Mouse (Mus musculus) liver, embryonic 14.5 days (tissue): ENCODE results near the gene Klrb1b. TPM values are rescaled to one million over a fixed set of nuclear protein-coding genes. Genes with fewer than 3 reads are reported as not detected.

Experiments
- ATAC-seq: fragments of 200-750 bp; cut with Nextera tagmentation; 2 replicates; pipeline ENCODE4 v1.8.0; 2017; ENCODE audit warnings: moderate number of reproducible peaks, mild to moderate bottlenecking, moderate library complexity; ENCODE audit not compliant: insufficient read depth
- DNase-seq, 3 experiments: peaks; one replicate each; pipeline ENCODE4 v3.0.0-alpha.2; 2012 to 2013; ENCODE audit warnings: low read depth in 3 of 3, low spot score in 3 of 3
- H3K27ac ChIP-seq: fragments of 300-500 bp; sonication (generic); 2 replicates; pipeline ENCODE4 v1.5.1; 2014; ENCODE audit warnings: moderate library complexity, mild to moderate bottlenecking, control low read depth, inconsistent platforms
- H3K27me3 ChIP-seq: fragments of 300-500 bp; sonication (generic); 2 replicates; pipeline ENCODE4 v1.6.1; 2014; ENCODE audit warnings: mild to moderate bottlenecking, low read length, moderate library complexity; ENCODE audit not compliant: control insufficient read depth, insufficient read depth
- H3K36me3 ChIP-seq: fragments of 300-500 bp; sonication (generic); replicated peaks from 2 replicates; pipeline ENCODE4 v1.6.1; 2014; ENCODE audit warnings: low read depth; ENCODE audit not compliant: control insufficient read depth, insufficient read depth
- H3K4me1 ChIP-seq, 2 experiments: fragments of 200-500 bp in 1 of 2; fragments of 300-500 bp in 1 of 2; sonication (generic) in 1 of 2; replicated peaks; 2 replicates each; pipeline ENCODE4 v1.6.1; 2012 to 2014; ENCODE audit warnings: antibody characterized with exemption in 1 of 2, inconsistent platforms in 1 of 2, low read length in 1 of 2; ENCODE audit not compliant: control insufficient read depth in 2 of 2, insufficient read depth in 2 of 2
- H3K4me2 ChIP-seq: fragments of 300-500 bp; sonication (generic); 2 replicates; pipeline ENCODE4 v1.6.1; 2014; ENCODE audit warnings: low read depth, mild to moderate bottlenecking, control low read depth, moderate library complexity
- H3K4me3 ChIP-seq, 2 experiments: fragments of 200-500 bp in 1 of 2; fragments of 300-500 bp in 1 of 2; sonication (generic) in 1 of 2; 2 replicates each; pipeline ENCODE4 v1.5.1; 2012 to 2014; ENCODE audit warnings: low read depth in 2 of 2, low read length in 2 of 2, mild to moderate bottlenecking in 2 of 2, control low read depth in 1 of 2, inconsistent platforms in 1 of 2, moderate library complexity in 1 of 2; ENCODE audit not compliant: insufficient read depth in 1 of 2
- H3K9ac ChIP-seq: fragments of 300-500 bp; sonication (generic); replicated peaks from 2 replicates; pipeline ENCODE4 v1.6.1; 2014; ENCODE audit warnings: mild to moderate bottlenecking, control low read depth, moderate library complexity
- H3K9me3 ChIP-seq: fragments of 300-500 bp; sonication (generic); 2 replicates; pipeline ENCODE4 v1.6.1; 2016; ENCODE audit warnings: low read length, mixed read lengths; ENCODE audit not compliant: control insufficient read depth
- CTCF ChIP-seq: IDR thresholded peaks from 2 replicates; pipeline ENCODE4 v1.5.1; 2016; ENCODE audit warnings: antibody characterized with exemption, low read depth, control low read depth
- EP300 ChIP-seq: IDR thresholded peaks from 2 replicates; pipeline ENCODE4 v1.6.1; 2016; ENCODE audit warnings: antibody characterized with exemption, low read depth
- WGBS: fragments of 180-500 bp; shearing (Covaris S2); extraction: QIAGEN DNeasy Blood & Tissue Kit; methylation state at CpG from one replicate; pipeline ENCODE4 v1.1.7; 2014; ENCODE audit not compliant: insufficient replicate concordance; 5-methylcytosine and 5-hydroxymethylcytosine counted together
- polyA plus RNA-seq, 2 experiments: library from polyadenylated mRNA; depleted of rRNA in 1 of 2; stranded (reverse) in 1 of 2; unstranded in 1 of 2; fragments of >200 nt; fragmentation: Nextera tagmentation in 1 of 2; extraction: Ambion mirVana in 1 of 2; gene quantifications; 2 replicates each; pipeline versions ENCODE4 v1.2.1 to v1.2.3; 2012 to 2014

Klrb1b gene
- polyA plus RNA-seq, 2 experiments = 0.13 to 0.18 TPM

DNA sequence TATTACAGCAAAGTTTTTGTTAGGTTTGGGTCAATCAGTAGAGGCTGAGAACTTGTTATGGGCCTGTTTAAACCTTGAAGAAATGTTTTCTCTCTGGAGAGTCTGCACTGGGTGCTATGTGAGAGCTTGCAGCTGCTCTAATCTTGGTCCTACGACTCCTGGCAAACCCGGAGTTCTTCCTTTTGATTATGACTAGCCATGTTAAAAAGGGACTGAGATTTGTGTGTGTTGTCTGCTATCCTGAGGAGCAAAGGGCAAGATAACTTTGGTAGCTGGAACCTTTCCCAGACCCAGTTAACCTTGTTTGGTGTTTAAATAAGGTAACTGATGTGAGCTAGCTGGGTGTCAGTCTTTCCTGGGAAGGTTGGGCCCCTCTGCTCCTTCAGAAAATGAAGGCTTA, 24.5 kb upstream of the Klrb1b start:
- no peak overlapping the region for H3K9ac ChIP-seq
- H3K9me3 ChIP-seq = no peaks in the 10 kb centered on the region
- 37% methylated on average over 2 of the region's 2 CpGs for WGBS
- H3K4me2 ChIP-seq = no peak overlapping the region
- H3K36me3 ChIP-seq = no peaks in the 10 kb centered on the region
- H3K4me3 ChIP-seq = no peak overlapping the region
- DNase-seq (no peak), ATAC-seq (no peak)
- H3K27me3 ChIP-seq = no peaks in the 10 kb centered on the region
- H3K27ac ChIP-seq = no peak overlapping the region
- H3K4me1 ChIP-seq = peaks cover 0 to 9% of the 10 kb centered on the region in 2 experiments; a peak in 2 of 4 replicates
- TF ChIP-seq EP300 (no peak), CTCF (no peak)

DNA sequence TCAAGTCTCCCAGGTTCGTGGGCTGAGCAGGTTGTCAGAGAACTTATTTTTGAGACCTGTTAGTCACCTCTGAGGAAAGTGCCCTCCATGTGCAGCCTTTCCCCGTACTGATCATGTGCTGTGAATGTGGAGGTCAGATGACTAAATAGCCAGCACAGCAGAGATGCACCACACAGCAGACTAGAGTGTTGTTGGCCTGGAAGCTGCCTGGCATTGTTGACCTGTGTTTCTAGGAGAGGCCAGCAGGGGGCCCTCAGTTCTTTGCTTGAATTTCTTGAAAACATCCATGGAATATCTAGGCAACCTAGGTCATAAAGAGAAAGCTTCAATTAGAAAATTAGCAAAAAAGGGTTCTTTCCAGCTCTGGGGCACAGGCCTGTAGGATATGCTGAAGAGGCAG, 23.8 kb upstream of the Klrb1b start:
- Histone ChIP-seq H3K4me3 (no peak overlapping the region), H3K27ac (no peak overlapping the region), H3K9ac (no peak overlapping the region), H3K36me3 (no peaks in the 10 kb centered on the region), H3K27me3 (no peaks in the 10 kb centered on the region), H3K4me2 (no peak overlapping the region), H3K9me3 (no peaks in the 10 kb centered on the region), H3K4me1 (peaks cover 0 to 12% of the 10 kb centered on the region in 2 experiments; a peak in 2 of 4 replicates)
- WGBS = 38% methylated on average over 2 of the region's 2 CpGs
- no peak for DNase-seq
- TF ChIP-seq CTCF (peak; percentile 72), EP300 (no peak)
- ATAC-seq = no peak

DNA sequence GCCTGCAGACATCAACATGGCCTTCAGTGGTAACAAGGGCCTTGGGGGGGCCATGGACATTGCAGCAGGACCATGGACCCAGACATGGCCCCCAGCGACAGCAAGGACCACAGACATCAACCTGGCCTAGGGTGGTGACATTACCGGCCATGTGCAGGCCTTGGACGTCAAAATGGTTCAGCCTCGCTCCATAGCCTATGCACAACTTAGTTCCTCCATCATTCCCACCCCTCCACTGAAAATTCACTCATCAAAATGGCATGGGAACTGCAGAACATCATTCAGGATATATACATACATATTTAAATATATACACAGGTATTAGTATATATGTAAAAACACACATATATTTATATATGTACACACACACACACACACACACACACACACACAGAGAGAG, 21.3 kb upstream of the Klrb1b start:
- Histone ChIP-seq H3K36me3 (no peaks in the 10 kb centered on the region), H3K27me3 (no peaks in the 10 kb centered on the region), H3K4me2 (no peak overlapping the region), H3K4me1 (peaks cover 3 to 19% of the 10 kb centered on the region in 2 experiments; a peak in 3 of 4 replicates), H3K9me3 (no peaks in the 10 kb centered on the region), H3K4me3 (no peak overlapping the region), H3K27ac (no peak overlapping the region), H3K9ac (no peak overlapping the region)
- TF ChIP-seq EP300 (no peak), CTCF (no peak)
- DNase-seq (no peak), ATAC-seq (no peak)
- WGBS = 80% methylated on average over 4 of the region's 4 CpGs

DNA sequence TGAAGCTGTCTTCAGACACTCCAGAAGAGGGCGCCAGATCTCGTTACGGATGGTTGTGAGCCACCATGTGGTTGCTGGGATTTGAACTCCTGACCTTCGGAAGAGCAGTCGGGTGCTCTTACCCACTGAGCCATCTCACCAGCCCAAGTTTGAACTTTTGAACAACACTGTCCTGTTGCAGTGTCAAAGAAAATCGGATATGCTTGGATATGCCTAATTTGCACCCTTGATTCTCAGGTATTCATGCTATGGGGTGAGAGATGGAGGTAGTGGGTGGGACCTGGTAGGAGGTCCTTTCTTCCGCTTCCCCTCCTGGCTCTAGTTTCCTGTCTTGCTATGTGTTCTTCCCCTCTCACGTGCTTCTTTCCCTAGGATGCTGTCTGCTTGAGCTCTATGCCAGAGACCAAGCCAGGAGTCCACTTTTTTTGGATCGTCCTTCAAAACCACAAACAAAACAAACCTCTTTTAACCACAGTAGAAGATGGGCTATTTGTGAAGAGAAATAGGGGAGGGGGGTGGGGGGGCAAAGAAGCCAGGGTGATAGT, 19.9 kb upstream of the Klrb1b start:
- no peak overlapping the region for H3K27ac ChIP-seq
- no peak overlapping the region for H3K4me2 ChIP-seq
- TF ChIP-seq CTCF = no peak
- no peak for TF ChIP-seq EP300
- no peak for DNase-seq
- no peak overlapping the region for H3K4me3 ChIP-seq
- peak; percentile 47 for ATAC-seq
- WGBS = 38% methylated on average over 6 of the region's 9 CpGs
- H3K4me1 ChIP-seq = peaks cover 3 to 21% of the 10 kb centered on the region in 2 experiments; a peak in 3 of 4 replicates
- H3K9ac ChIP-seq = no peak overlapping the region
- no peaks in the 10 kb centered on the region for H3K9me3 ChIP-seq
- no peaks in the 10 kb centered on the region for H3K27me3 ChIP-seq
- H3K36me3 ChIP-seq = no peaks in the 10 kb centered on the region

DNA sequence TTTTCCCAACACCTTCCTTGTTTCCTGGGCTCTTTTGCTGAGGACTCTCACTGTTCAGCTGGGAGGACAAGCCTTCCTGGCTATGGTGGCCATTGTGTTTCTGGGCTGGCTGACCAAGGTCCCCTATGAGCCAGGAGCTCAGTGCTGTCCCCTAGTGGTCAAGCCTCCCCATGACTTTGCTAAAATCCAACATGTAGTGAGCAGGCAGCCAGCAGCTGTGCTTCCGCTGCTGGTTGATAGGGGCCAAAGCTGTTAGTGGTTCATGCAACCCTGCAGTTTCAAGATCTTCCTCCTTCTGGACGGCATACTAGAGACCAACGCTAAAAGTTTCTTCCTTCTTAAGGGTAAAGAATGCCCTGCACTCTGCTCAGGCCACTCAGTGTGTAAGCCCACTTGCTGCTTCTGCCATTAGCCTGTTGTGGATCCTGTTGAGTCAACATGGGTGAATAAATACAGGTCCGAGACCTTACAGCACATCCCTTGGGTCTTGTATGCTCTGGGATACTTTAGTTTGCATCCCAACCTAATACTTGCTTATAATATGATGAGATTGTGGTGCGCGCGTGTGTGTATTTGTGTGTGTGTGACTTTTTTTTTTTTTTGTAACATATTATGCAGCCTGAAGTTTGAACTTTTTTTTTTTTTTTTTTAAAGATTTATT, 19.3 kb upstream of the Klrb1b start:
- 0 out of 2 replicates have a peak overlapping the region, but pooled peaks have one; percentile 13 for H3K9ac ChIP-seq
- peak overlapping the region in 1 of 2 experiments; percentile 33; a peak in 1 of 4 replicates for H3K4me3 ChIP-seq

More for the DNA sequence above, 19.3 kb upstream of the Klrb1b start:
- Histone ChIP-seq H3K36me3 (no peaks in the 10 kb centered on the region), H3K4me1 (peaks cover 3 to 21% of the 10 kb centered on the region in 2 experiments; a peak in 3 of 4 replicates), H3K9me3 (no peaks in the 10 kb centered on the region), H3K4me2 (peak overlapping the region; percentile 47), H3K27ac (peak overlapping the region; percentile 63), H3K27me3 (no peaks in the 10 kb centered on the region)
- TF ChIP-seq EP300 (no peak), CTCF (peak; percentile 100)
- peak; percentile 71 to 80 (median 77) for DNase-seq
- 12% methylated on average over 7 of the region's 7 CpGs for WGBS
- ATAC-seq = peak; percentile 59
